Mouse (Mus musculus) layer of hippocampus, postnatal 25 days (tissue): ENCODE results near the gene Ccdc153. TPM values are rescaled to one million over a fixed set of nuclear protein-coding genes. Genes with fewer than 3 reads are reported as not detected.

Experiments
- DNase-seq, 2 experiments: peaks; one replicate each; pipeline ENCODE4 v3.0.0; 2022; ENCODE audit warnings: mixed read lengths in 2 of 2, low spot score in 1 of 2; ENCODE audit errors: extremely low spot score in 1 of 2
- total RNA-seq, 2 experiments: library from RNA; stranded (reverse); gene quantifications; 2 replicates each; pipeline ENCODE4 v1.2.3; 2021

Gene Ccdc153
- 1 to 10 TPM; 1.9 to 5.4 TPM for total RNA-seq

GRCm38 (mm10) chr9:44240399-44240798 is at the start of gene Ccdc153:
TSS of gene Ccdc153 (plus strand) at chr9:44240676.
- DNase-seq = no peak

GRCm38 (mm10) chr9:44191166-44191565 is 49.3 kb upstream of the Ccdc153 start:
- DNase-seq = no peak

- no peak for DNase-seq
Observed at GRCm38 (mm10) chr9:44192312-44192711, 48.2 kb upstream of the Ccdc153 start.

GRCm38 (mm10) chr9:44192794-44193193 is 47.7 kb upstream of the Ccdc153 start:
- no peak for DNase-seq

GRCm38 (mm10) chr9:44194000-44194399 is 46.5 kb upstream of the Ccdc153 start:
- no peak for DNase-seq

GRCm38 (mm10) chr9:44196354-44196753 is 44.1 kb upstream of the Ccdc153 start:
- DNase-seq = no peak

GRCm38 (mm10) chr9:44199166-44199565 is 41.3 kb upstream of the Ccdc153 start:
- no peak for DNase-seq

- DNase-seq = no peak
Observed at GRCm38 (mm10) chr9:44199580-44199979, 40.9 kb upstream of the Ccdc153 start.

- no peak for DNase-seq
Observed at GRCm38 (mm10) chr9:44200458-44200857, 40.0 kb upstream of the Ccdc153 start.

- no peak for DNase-seq
Observed at GRCm38 (mm10) chr9:44207840-44208239, 32.6 kb upstream of the Ccdc153 start.

- no peak for DNase-seq
Observed at GRCm38 (mm10) chr9:44209416-44209815, 31.1 kb upstream of the Ccdc153 start.

- DNase-seq = no peak
Observed at GRCm38 (mm10) chr9:44212406-44212805, 28.1 kb upstream of the Ccdc153 start.

GRCm38 (mm10) chr9:44213538-44213937 is 26.9 kb upstream of the Ccdc153 start:
- no peak for DNase-seq

GRCm38 (mm10) chr9:44225993-44226392 is 14.5 kb upstream of the Ccdc153 start:
- DNase-seq = no peak

GRCm38 (mm10) chr9:44231609-44232008 is 8.9 kb upstream of the Ccdc153 start:
- DNase-seq = no peak

- peak in 1 of 2 experiments; percentile 19 for DNase-seq
Observed at GRCm38 (mm10) chr9:44233021-44233801, 7.3 kb upstream of the Ccdc153 start.

GRCm38 (mm10) chr9:44233802-44234478 is 6.5 kb upstream of the Ccdc153 start, which contains the start of gene Cbl:
TSS of gene Cbl (minus strand) at chr9:44234049.
- DNase-seq = peak; percentile 99

- no peak for DNase-seq
Observed at GRCm38 (mm10) chr9:44234479-44235427, 5.7 kb upstream of the Ccdc153 start.

GRCm38 (mm10) chr9:44236601-44237000 is 3.9 kb upstream of the Ccdc153 start:
- no peak for DNase-seq

GRCm38 (mm10) chr9:44237128-44237527 is 3.3 kb upstream of the Ccdc153 start:
- DNase-seq = no peak
